Mouse (Mus musculus) forebrain, embryonic 13.5 days (tissue): ENCODE data around the gene Gm47995. TPM values are rescaled to one million over a fixed set of nuclear protein-coding genes. Genes with fewer than 3 reads are reported as not detected.

Experiments
- ATAC-seq: fragments of 200-750 bp; cut with Nextera tagmentation; 2 replicates; pipeline ENCODE4 v1.8.0; 2017
- H3K27ac ChIP-seq: fragments of 300-500 bp; sonication (generic); 2 replicates; pipeline ENCODE4 v1.5.1; 2015; ENCODE audit warnings: inconsistent platforms, mild to moderate bottlenecking, moderate library complexity
- H3K27me3 ChIP-seq: fragments of 300-500 bp; sonication (generic); 2 replicates; pipeline ENCODE4 v1.6.1; 2015; ENCODE audit warnings: mild to moderate bottlenecking, inconsistent platforms
- H3K36me3 ChIP-seq: fragments of 300-500 bp; sonication (generic); 2 replicates; pipeline ENCODE4 v1.6.1; 2015; ENCODE audit warnings: mild to moderate bottlenecking, inconsistent platforms; ENCODE audit not compliant: poor library complexity, severe bottlenecking
- H3K4me1 ChIP-seq: fragments of 300-500 bp; sonication (generic); 2 replicates; pipeline ENCODE4 v1.6.1; 2015; ENCODE audit warnings: inconsistent platforms
- H3K4me2 ChIP-seq: fragments of 300-500 bp; sonication (generic); 2 replicates; pipeline ENCODE4 v1.6.1; 2015; ENCODE audit warnings: inconsistent platforms, mild to moderate bottlenecking, moderate library complexity
- H3K4me3 ChIP-seq: fragments of 300-500 bp; sonication (generic); 2 replicates; pipeline ENCODE4 v1.5.1; 2015; ENCODE audit warnings: mild to moderate bottlenecking, inconsistent platforms
- H3K9ac ChIP-seq: fragments of 300-500 bp; sonication (generic); 2 replicates; pipeline ENCODE4 v1.6.1; 2015; ENCODE audit warnings: mild to moderate bottlenecking, inconsistent platforms
- H3K9me3 ChIP-seq: fragments of 300-500 bp; sonication (generic); replicated peaks from 2 replicates; pipeline ENCODE4 v1.6.1; 2016; ENCODE audit warnings: inconsistent platforms
- WGBS: fragments of 180-500 bp; shearing (Covaris S2); methylation state at CpG from one replicate; pipeline ENCODE4 v1.1.7; 2015; 5-methylcytosine and 5-hydroxymethylcytosine counted together
- polyA plus RNA-seq: library from polyadenylated mRNA; unstranded; fragments of >200 nt; fragmentation: Nextera tagmentation; extraction: Ambion mirVana; gene quantifications from 2 replicates; pipeline ENCODE4 v1.2.1, GENCODE M21; 2015

Gm47995 gene
- polyA plus RNA-seq, 1 experiment from 2014 or later = not detected

- Histone ChIP-seq H3K9me3 (0 out of 2 replicates have a peak, but pooled peaks cover 4% of the 10 kb centered on the region), H3K4me1 (no peaks in the 10 kb centered on the region), H3K27me3 (no peaks in the 10 kb centered on the region), H3K4me3 (no peak overlapping the region), H3K9ac (no peak overlapping the region), H3K27ac (no peak overlapping the region), H3K4me2 (no peak overlapping the region), H3K36me3 (no peaks in the 10 kb centered on the region)
- ATAC-seq = no peak
- WGBS = 90% methylated on average over 4 of the region's 4 CpGs
Observed at GRCm38 (mm10) chr1:151243332-151243731, 45.1 kb downstream of the Gm47995 start.

DNA sequence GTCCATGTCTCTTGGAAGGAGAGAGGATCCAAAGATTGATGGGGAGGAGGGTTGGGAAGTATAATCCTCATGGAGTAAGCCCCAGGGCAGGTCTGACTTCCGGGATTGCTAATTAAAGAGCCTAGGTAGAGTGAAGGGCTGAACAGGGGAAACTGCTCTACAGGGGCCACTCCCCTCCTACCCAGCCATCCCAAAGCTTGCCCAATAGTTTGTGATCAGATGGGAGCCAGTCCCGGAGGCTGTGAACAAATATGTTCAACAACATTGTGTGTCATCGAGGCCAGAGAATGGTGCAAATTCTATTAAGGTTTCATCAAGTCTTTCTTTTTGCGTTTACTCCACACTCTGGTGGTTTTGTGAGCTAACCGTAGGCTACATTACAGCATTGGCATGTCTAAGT, 45.8 kb downstream of the Gm47995 start:
- H3K27me3 ChIP-seq = no peaks in the 10 kb centered on the region
- H3K4me2 ChIP-seq = no peak overlapping the region
- no peaks in the 10 kb centered on the region for H3K4me1 ChIP-seq
- H3K4me3 ChIP-seq = no peak overlapping the region
- H3K9ac ChIP-seq = no peak overlapping the region
- no peak overlapping the region for H3K27ac ChIP-seq
- WGBS = 87% methylated on average over 5 of the region's 5 CpGs
- no peak for ATAC-seq
- H3K9me3 ChIP-seq = 0 out of 2 replicates have a peak, but pooled peaks cover 4% of the 10 kb centered on the region
- no peaks in the 10 kb centered on the region for H3K36me3 ChIP-seq

- H3K27ac ChIP-seq = no peak overlapping the region
- 96% methylated on average over 4 of the region's 4 CpGs for WGBS
Observed at GRCm38 (mm10) chr1:151244761-151245160, 46.5 kb downstream of the Gm47995 start.

DNA sequence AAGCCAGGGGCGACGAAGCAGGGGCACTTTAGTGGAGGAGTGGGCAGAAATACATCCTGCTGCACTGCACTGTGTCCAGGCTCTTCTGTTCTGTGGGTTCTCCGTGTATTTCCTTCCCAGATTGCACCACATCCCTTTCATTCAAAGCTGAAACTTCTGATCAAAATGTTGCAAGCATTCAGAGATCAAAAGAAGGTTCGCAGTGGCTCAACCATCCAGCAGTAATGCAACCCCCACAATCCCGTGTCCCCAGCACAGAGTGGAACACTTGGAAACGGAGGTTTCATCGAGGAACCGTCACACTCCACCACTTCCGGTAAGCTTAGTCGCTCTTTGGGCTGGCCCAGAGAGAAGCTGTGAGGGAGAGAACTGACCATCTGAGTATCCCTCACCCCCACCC, 46.9 kb downstream of the Gm47995 start:
- ATAC-seq = no peak
- WGBS = 88% methylated on average over 10 of the region's 10 CpGs

More at GRCm38 (mm10) chr1:151244761-151245160, 46.5 kb downstream of the Gm47995 start:
- no peaks in the 10 kb centered on the region for H3K36me3 ChIP-seq
- no peak overlapping the region for H3K4me3 ChIP-seq
- no peak overlapping the region for H3K4me2 ChIP-seq
- no peak for ATAC-seq
- no peaks in the 10 kb centered on the region for H3K4me1 ChIP-seq
- 0 out of 2 replicates have a peak, but pooled peaks cover 4% of the 10 kb centered on the region for H3K9me3 ChIP-seq
- H3K9ac ChIP-seq = no peak overlapping the region
- H3K27me3 ChIP-seq = no peaks in the 10 kb centered on the region

DNA sequence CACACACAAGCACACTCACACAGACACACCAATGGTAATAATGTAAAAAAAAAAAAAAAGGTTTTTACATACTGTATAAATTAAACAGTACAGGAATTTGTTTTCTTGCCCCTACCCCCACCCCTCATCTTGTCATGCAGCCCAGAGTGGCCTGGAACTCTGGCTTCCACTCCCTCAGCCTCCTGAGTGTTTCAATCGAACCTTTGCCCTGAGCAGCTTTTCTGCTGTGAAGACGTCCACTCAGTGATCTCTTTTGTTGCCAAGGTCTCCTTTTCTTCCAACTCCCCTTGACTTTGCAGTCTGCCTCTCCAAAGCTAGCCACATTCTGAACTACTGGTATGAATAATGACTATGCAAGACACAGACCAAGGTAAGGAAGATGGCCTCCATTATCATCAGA, 47.6 kb downstream of the Gm47995 start:
- Histone ChIP-seq H3K27ac (no peak overlapping the region), H3K4me1 (no peaks in the 10 kb centered on the region), H3K36me3 (no peaks in the 10 kb centered on the region), H3K4me2 (no peak overlapping the region), H3K9ac (no peak overlapping the region), H3K4me3 (no peak overlapping the region), H3K9me3 (no peaks in the 10 kb centered on the region), H3K27me3 (no peaks in the 10 kb centered on the region)
- no peak for ATAC-seq
- WGBS = 54% methylated on average over 2 of the region's 2 CpGs

More for the DNA sequence above, 46.9 kb downstream of the Gm47995 start:
- no peaks in the 10 kb centered on the region for H3K36me3 ChIP-seq
- no peak overlapping the region for H3K4me2 ChIP-seq
- 0 out of 2 replicates have a peak, but pooled peaks cover 3% of the 10 kb centered on the region for H3K9me3 ChIP-seq
- no peaks in the 10 kb centered on the region for H3K4me1 ChIP-seq
- H3K9ac ChIP-seq = no peak overlapping the region
- no peak overlapping the region for H3K4me3 ChIP-seq
- H3K27ac ChIP-seq = no peak overlapping the region
- no peaks in the 10 kb centered on the region for H3K27me3 ChIP-seq

Other genes starting within 250 kb of the Gm47995 start
- 1.1 and 1.2 TPM in 2 replicates for gene Hmcn1, start 205.0 kb upstream of the Gm47995 start, polyA plus RNA-seq
- 0.14 and 0.25 TPM in 2 replicates for gene Gm47985, start 15.9 kb upstream of the Gm47995 start, polyA plus RNA-seq
- gene Gm8947, start 6.1 kb upstream of the Gm47995 start, polyA plus RNA-seq = not detected in 2 replicates
- gene 3110040M04Rik, start 5.7 kb downstream of the Gm47995 start, polyA plus RNA-seq = not detected in 2 replicates
- not detected in 2 replicates for gene Gm47996, start 11.7 kb downstream of the Gm47995 start, polyA plus RNA-seq
- 364 and 394 TPM in 2 replicates for gene Ivns1abp, start 146.0 kb downstream of the Gm47995 start, polyA plus RNA-seq
- gene Swt1, start 230.0 kb downstream of the Gm47995 start, polyA plus RNA-seq = 26.9 and 30.0 TPM in 2 replicates
- gene Trmt1l, start 230.1 kb downstream of the Gm47995 start, polyA plus RNA-seq = 48.4 and 51.3 TPM in 2 replicates